Mouse (Mus musculus): ENCODE results near the gene Pla2g4f. TPM values are rescaled to one million over a fixed set of nuclear protein-coding genes. Genes with fewer than 3 reads are reported as not detected.

Gene Pla2g4f
- polyA plus RNA-seq, 1 experiment from 2014 or later, result not detected

DNA sequence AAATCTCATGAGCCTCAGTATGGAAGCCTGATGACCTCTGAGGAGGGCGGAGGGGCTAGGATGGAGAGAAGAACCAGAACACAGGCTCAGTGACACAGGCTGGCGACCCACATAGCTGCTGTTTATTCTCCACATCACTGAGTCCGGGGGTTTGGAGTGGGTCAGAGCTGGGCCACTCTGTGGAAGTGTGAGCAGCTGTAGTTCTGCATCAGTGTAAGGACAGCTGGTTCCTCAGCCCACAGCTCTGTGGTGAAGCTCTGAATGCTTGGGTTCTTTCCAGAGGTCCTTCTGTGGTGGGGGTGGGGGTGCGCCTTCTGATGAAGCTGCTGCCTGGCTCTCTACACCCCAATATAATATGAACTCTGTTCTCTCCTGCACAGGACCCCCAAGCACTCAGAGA is 14.1 kb downstream of the Pla2g4f start:
- 86% methylated on average over 4 of the region's 4 CpGs for WGBS

DNA sequence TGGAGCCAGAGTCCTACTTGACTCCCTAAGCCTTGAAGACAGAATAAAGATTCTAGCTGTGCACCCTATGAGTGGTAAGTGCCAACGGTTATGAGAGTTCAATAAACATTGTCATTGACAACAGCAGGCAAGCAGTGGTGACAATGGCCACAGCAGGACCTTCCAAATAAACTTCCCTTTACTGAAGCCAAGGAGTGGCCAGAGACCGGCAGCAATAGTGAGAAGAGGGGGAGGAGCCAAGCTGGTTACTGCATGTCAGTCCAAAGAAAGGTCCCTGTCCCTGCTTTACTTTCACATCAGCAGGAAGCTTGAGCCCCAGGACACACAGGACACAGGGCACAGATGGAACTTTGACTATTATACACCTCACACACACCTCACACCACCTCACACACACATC is 17.8 kb downstream of the Pla2g4f start:
- WGBS, result 29% methylated on average over 2 of the region's 2 CpGs
- Histone ChIP-seq H3K27me3 (ENCODE audit: poor library complexity, severe bottlenecking) (no peaks in the 10 kb centered on the region), H3K4me3 (no peak overlapping the region), H3K4me1 (no peaks in the 10 kb centered on the region), H3K9me3 (no peaks in the 10 kb centered on the region), H3K36me3 (replicated peaks) (no peaks in the 10 kb centered on the region), H3K27ac (no peak overlapping the region)
- DNase-seq (ENCODE audit: extremely low spot score, low spot score), result no peak

More for the DNA sequence above, 14.1 kb downstream of the Pla2g4f start:
- H3K27me3 ChIP-seq (ENCODE audit: poor library complexity, severe bottlenecking), result no peaks in the 10 kb centered on the region
- no peak overlapping the region for H3K4me3 ChIP-seq
- H3K36me3 ChIP-seq (replicated peaks), result no peaks in the 10 kb centered on the region
- H3K27ac ChIP-seq, result no peak overlapping the region
- H3K4me1 ChIP-seq, result no peaks in the 10 kb centered on the region
- H3K9me3 ChIP-seq, result no peaks in the 10 kb centered on the region
- no peak for DNase-seq (ENCODE audit: extremely low spot score, low spot score)

DNA sequence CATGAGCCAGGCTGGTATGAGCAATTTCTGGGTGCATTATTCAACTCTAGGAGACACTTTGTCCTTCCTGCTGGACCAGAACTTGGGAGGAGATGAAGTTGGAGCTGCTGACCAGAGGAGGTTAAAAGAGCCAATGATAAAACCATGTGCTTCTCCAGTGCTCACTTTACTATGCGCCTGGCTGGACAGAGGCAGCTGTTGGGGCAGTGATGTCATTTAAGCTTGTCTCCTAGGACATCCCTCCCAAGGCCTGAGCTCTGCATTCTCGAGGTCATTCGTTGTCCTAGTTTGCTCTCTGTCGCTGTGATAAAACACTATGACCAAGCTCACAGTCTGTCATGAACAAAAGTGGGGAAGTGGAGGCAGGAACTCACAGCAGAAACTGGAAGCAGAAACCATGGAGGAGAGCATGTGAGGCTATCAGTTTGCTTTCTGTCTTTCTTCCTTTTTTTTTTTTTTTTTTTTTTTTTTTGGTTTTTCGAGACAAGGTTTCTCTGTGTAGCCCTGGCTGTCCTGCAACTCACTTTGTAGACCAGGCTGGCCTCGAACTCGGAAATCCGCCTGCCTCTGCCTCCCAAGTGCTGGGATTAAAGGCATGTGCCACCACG is 22.4 kb downstream of the Pla2g4f start:
- no peaks in the 10 kb centered on the region for H3K4me1 ChIP-seq
- H3K27ac ChIP-seq, result no peak overlapping the region
- no peaks in the 10 kb centered on the region for H3K36me3 ChIP-seq (replicated peaks)
- no peak overlapping the region for H3K4me3 ChIP-seq
- no peaks in the 10 kb centered on the region for H3K27me3 ChIP-seq (ENCODE audit: poor library complexity, severe bottlenecking)
- 88% methylated on average over 9 of the region's 9 CpGs for WGBS
- no peak for DNase-seq (ENCODE audit: extremely low spot score, low spot score)
- no peaks in the 10 kb centered on the region for H3K9me3 ChIP-seq

DNA sequence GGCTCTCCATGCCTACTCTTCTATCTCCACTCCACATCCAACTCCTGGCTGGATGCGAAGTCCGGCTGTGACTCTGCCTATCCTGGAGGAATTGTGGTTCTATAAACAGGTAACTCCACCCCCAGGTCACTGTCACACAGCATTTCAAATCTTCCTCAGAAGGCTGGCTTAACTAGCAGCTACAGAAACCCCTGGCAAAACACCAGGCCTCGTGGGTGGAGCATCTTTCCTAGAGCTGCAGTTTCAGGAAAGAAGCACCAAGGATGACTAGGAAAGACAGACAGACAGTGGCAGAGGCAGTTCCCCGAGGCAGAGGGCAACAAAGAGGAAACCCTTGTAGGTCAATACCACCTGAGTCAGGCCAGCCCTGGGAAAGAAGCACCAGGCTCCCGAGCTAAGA is 25.0 kb downstream of the Pla2g4f start, which contains the start of gene Pla2g4d:
TSS of gene Pla2g4d (minus strand) at position 203 of the 400 bp plus-strand sequence.
- no peak for DNase-seq (ENCODE audit: extremely low spot score, low spot score)
- no peaks in the 10 kb centered on the region for H3K36me3 ChIP-seq (replicated peaks)
- H3K4me3 ChIP-seq, result no peak within 1 kb of the TSS
- 77% methylated on average over 5 of the region's 5 CpGs for WGBS
- no peaks in the 10 kb centered on the region for H3K9me3 ChIP-seq
- no peaks in the 10 kb centered on the region for H3K4me1 ChIP-seq
- H3K27ac ChIP-seq, result no peak within 1 kb of the TSS
- H3K27me3 ChIP-seq (ENCODE audit: poor library complexity, severe bottlenecking), result no peaks in the 10 kb centered on the region

DNA sequence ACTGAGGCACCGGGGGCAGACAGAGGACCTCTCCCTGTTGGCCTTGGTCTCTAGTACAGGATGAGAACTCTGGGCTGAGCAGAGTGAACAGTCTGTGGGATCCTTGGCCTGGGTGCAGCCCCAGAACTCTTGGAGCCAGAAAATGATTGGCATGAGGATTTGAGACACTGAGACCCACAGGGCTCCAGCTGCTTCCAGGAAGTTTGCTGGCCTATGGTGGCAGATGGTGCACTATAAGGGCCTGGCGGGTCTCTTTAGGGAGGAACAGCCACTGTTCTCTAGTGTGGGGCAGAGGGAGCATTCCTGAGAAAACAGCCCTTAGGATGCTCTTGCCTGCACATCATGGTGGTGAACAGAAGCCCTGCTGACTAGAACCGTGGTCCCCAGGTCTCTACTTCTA is 25.6 kb downstream of the Pla2g4f start:
- H3K9me3 ChIP-seq, result no peaks in the 10 kb centered on the region
- H3K27me3 ChIP-seq (ENCODE audit: poor library complexity, severe bottlenecking), result no peaks in the 10 kb centered on the region
- 90% methylated on average over 3 of the region's 3 CpGs for WGBS
- H3K4me3 ChIP-seq, result no peak overlapping the region
- H3K27ac ChIP-seq, result no peak overlapping the region
- no peak for DNase-seq (ENCODE audit: extremely low spot score, low spot score)
- H3K4me1 ChIP-seq, result no peaks in the 10 kb centered on the region
- H3K36me3 ChIP-seq (replicated peaks), result no peaks in the 10 kb centered on the region

DNA sequence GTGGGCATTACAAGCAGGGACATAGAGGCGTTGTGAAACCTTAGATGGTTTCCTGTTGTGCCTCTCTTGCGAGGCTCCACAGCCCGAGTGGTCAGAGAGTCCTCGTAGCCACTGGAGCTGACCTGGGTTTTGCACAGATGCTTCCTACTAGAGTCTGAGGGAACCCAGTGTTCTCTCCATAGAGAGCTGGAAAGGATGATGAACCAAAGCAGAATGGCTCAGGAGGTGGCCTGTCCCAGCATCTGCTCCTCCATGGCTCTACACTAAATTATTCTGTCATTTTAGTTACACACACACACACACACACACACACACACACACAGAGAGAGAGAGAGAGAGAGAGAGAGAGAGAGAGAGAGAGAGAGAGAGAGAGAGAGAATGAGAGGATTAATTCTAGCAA is 28.3 kb downstream of the Pla2g4f start:
- Histone ChIP-seq H3K4me1 (no peaks in the 10 kb centered on the region), H3K27me3 (ENCODE audit: poor library complexity, severe bottlenecking) (no peaks in the 10 kb centered on the region), H3K9me3 (no peaks in the 10 kb centered on the region), H3K36me3 (replicated peaks) (no peaks in the 10 kb centered on the region), H3K4me3 (no peak overlapping the region), H3K27ac (no peak overlapping the region)
- DNase-seq (ENCODE audit: extremely low spot score, low spot score), result no peak
- 85% methylated on average over 4 of the region's 4 CpGs for WGBS

DNA sequence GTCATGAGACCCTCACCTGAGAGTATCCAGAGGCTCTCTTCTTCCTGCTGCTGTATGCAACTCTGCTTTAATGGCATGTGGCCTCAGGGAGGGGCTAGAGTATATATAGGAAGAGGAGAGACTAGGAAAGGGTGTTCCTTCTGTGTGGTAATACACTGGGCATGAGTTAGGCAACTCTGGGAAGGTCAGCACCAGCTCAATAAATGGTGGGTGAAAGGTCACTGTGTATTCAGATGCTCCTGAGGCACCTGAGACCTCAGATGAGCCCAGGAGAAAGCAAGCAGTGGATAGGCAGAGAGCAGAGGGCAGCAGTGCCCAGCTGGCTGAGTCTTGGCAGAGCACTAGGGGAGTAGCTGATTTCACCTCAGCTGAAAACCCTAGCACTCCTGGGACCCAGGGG is 29.3 kb downstream of the Pla2g4f start:
- H3K36me3 ChIP-seq (replicated peaks), result no peaks in the 10 kb centered on the region
- H3K27ac ChIP-seq, result no peak overlapping the region
- no peak for DNase-seq (ENCODE audit: extremely low spot score, low spot score)
- no peaks in the 10 kb centered on the region for H3K27me3 ChIP-seq (ENCODE audit: poor library complexity, severe bottlenecking)
- no peak overlapping the region for H3K4me3 ChIP-seq
- H3K9me3 ChIP-seq, result no peaks in the 10 kb centered on the region
- H3K4me1 ChIP-seq, result no peaks in the 10 kb centered on the region

DNA sequence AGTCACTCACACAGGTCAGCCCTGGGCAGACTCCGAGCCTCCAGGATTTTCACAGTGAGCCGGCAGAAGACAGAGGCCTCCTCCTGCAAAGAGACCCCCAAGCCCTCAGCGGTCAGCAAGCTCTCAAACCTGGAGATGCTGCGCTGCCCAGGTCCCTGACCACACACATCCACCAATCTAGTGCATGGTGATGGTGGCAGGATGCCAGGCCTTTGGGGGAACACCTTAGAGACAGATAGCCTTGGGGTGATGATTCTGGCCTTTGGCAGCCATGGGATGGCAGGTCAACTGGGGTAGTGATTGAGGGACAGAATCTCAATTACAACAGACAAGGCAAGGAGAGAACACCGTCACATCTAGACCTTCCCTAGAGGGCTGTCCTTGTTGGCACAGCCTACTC is 29.9 kb downstream of the Pla2g4f start:
- H3K27ac ChIP-seq, result no peak overlapping the region
- no peak for DNase-seq (ENCODE audit: extremely low spot score, low spot score)
- no peaks in the 10 kb centered on the region for H3K4me1 ChIP-seq
- no peaks in the 10 kb centered on the region for H3K36me3 ChIP-seq (replicated peaks)
- no peak overlapping the region for H3K4me3 ChIP-seq
- H3K27me3 ChIP-seq (ENCODE audit: poor library complexity, severe bottlenecking), result no peaks in the 10 kb centered on the region
- no peaks in the 10 kb centered on the region for H3K9me3 ChIP-seq
- WGBS, result 86% methylated on average over 5 of the region's 5 CpGs

DNA sequence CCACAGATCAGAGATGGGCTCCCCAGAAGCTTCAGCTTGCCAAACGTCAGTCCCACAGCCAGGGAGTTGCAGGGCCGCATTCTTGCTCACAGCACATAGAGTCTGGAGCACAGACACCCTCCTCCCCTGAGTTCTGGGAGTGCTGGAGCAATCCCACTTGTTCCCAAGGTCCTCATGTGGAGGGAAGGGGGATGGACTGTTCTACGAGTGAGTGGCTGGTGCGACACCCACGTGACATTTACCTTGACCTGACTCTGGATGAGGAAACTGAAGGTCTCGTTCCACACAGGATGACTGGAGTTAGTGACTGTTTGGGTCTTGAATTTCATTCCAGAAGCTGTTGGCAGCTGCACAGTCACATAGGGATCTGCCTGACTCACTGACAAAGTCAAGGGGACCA is 30.4 kb downstream of the Pla2g4f start:
- DNase-seq (ENCODE audit: extremely low spot score, low spot score), result no peak
- Histone ChIP-seq H3K4me1 (no peaks in the 10 kb centered on the region), H3K36me3 (replicated peaks) (no peaks in the 10 kb centered on the region), H3K4me3 (no peak overlapping the region), H3K27ac (no peak overlapping the region), H3K27me3 (ENCODE audit: poor library complexity, severe bottlenecking) (no peaks in the 10 kb centered on the region), H3K9me3 (no peaks in the 10 kb centered on the region)
- WGBS, result 60% methylated on average over 6 of the region's 6 CpGs

DNA sequence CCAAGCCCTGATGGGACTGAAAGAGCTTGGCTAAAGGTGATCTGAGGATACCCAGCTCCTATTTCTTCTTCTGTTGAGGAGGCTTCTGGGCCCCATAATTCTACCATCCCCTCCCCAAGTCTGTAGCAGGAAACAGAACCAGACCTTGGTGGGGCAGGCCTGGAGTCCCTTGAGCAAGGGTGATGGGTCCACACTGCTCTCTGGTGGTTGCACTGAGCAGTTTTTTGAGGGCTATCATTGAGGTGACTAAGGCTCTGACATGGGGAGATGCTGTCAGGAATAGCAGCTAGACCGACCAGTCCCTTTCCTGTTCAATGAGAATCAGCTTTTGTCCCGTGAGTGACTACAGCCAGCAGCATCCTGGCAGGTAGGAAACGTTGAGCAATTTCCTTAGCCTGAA is 32.7 kb downstream of the Pla2g4f start:
- no peak for DNase-seq (ENCODE audit: extremely low spot score, low spot score)
- Histone ChIP-seq H3K36me3 (replicated peaks) (no peaks in the 10 kb centered on the region), H3K9me3 (no peaks in the 10 kb centered on the region), H3K27ac (no peak overlapping the region), H3K4me3 (no peak overlapping the region), H3K27me3 (ENCODE audit: poor library complexity, severe bottlenecking) (no peaks in the 10 kb centered on the region), H3K4me1 (no peaks in the 10 kb centered on the region)
- WGBS, result 61% methylated on average over 3 of the region's 3 CpGs

DNA sequence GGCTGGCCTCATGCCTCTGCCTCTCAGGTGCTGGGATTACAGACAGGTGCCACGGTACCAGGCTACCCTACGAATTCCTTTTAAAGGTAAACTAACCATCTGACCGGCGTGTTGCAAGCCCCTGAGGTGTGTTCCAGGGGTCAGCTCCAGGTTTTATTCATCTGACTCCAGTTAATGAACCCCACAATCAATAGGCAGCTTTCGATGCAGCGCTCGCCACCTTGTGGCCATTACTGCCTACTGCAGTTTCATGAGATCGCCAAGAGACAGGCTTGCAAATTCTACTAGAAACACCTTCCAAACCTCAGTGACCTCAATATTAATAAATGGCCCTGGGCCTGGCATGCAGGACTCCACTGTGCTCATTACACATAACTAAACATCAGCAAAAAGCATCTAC is 34.0 kb downstream of the Pla2g4f start:
- no peaks in the 10 kb centered on the region for H3K9me3 ChIP-seq
- H3K27me3 ChIP-seq (ENCODE audit: poor library complexity, severe bottlenecking), result no peaks in the 10 kb centered on the region
- 19% methylated on average over 8 of the region's 8 CpGs for WGBS
- DNase-seq (ENCODE audit: extremely low spot score, low spot score), result peak; percentile 62
- no peak overlapping the region for H3K4me3 ChIP-seq
- no peaks in the 10 kb centered on the region for H3K4me1 ChIP-seq
- H3K36me3 ChIP-seq (replicated peaks), result no peaks in the 10 kb centered on the region
- no peak overlapping the region for H3K27ac ChIP-seq

DNA sequence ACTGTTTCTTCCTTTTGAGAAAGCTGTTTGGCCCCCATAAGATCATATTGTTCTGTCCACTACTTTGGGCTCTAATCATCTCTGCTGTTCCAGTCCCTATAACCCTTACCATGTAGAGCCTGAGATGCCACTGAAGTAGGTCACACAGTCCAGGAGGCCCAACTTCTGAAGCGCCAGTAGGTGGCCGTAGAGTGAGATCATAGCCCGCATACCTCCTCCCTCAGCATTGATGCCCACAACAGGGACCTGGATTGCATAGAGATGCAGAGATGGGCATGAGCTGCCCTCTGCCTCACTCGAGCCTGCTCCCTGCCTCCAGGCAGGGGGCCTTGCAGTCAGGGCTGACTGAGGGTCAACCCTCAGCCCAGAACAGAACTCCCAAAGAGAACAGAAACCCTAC is 37.0 kb downstream of the Pla2g4f start:
- WGBS, result 76% methylated on average over 4 of the region's 4 CpGs

DNA sequence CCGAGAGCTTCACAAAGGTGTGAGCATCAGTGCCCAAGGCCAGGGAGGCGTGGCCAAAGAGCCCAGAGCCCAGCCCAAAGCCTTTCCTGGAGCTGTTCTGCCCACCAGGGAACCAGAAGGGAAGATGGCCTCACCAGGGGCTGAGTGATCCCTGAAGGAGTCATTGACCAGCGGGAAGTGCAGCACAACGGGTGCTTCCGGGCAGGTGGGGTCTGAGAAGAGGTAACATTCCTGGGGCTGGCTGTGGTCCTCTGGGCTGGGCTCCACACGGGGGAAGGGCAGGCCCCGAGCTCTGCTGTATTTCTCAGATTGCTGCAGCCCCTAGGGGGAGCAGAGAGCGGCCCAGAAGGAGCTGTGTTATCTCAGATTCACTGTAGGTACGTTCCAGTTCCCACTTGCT is 45.3 kb downstream of the Pla2g4f start:
- peak overlapping the region; percentile 64 for H3K27ac ChIP-seq
- WGBS, result 2% methylated on average over 9 of the region's 9 CpGs
- H3K9me3 ChIP-seq, result no peaks in the 10 kb centered on the region
- peaks cover 12% of the 10 kb centered on the region for H3K4me1 ChIP-seq
- no peaks in the 10 kb centered on the region for H3K27me3 ChIP-seq (ENCODE audit: poor library complexity, severe bottlenecking)
- DNase-seq (ENCODE audit: extremely low spot score, low spot score), result no peak
- H3K4me3 ChIP-seq, result peak overlapping the region; percentile 34
- no peaks in the 10 kb centered on the region for H3K36me3 ChIP-seq (replicated peaks)

More for the DNA sequence above, 37.0 kb downstream of the Pla2g4f start:
- H3K9me3 ChIP-seq, result no peaks in the 10 kb centered on the region
- H3K4me1 ChIP-seq, result no peaks in the 10 kb centered on the region
- H3K36me3 ChIP-seq (replicated peaks), result no peaks in the 10 kb centered on the region
- no peaks in the 10 kb centered on the region for H3K27me3 ChIP-seq (ENCODE audit: poor library complexity, severe bottlenecking)
- H3K27ac ChIP-seq, result no peak overlapping the region
- no peak for DNase-seq (ENCODE audit: extremely low spot score, low spot score)
- no peak overlapping the region for H3K4me3 ChIP-seq

DNA sequence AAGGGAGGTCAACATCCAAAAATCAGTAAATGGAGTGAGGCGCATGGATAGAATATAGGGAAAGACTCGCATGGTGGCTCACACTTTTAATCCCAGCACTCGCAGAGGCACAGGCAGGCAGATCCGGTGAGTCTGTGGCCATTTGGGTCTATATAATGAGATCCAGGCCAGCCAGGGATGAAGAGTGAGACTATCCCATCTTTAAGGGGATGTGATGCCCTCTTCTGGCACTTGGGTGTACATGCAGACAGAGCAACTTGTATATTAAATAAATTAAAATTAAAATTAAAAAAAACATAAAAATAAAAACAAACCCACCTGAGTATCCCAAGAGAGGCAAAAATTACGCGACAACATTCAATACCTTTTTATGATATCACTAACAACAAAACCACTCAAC is 48.4 kb downstream of the Pla2g4f start:
- no peaks in the 10 kb centered on the region for H3K36me3 ChIP-seq (replicated peaks)
- H3K9me3 ChIP-seq, result no peaks in the 10 kb centered on the region
- H3K27me3 ChIP-seq (ENCODE audit: poor library complexity, severe bottlenecking), result no peaks in the 10 kb centered on the region
- WGBS, result 66% methylated on average over 6 of the region's 6 CpGs
- DNase-seq (ENCODE audit: extremely low spot score, low spot score), result no peak
- no peak overlapping the region for H3K4me3 ChIP-seq
- H3K4me1 ChIP-seq, result peaks cover 12% of the 10 kb centered on the region
- no peak overlapping the region for H3K27ac ChIP-seq
